In the genomic region with DNA sequence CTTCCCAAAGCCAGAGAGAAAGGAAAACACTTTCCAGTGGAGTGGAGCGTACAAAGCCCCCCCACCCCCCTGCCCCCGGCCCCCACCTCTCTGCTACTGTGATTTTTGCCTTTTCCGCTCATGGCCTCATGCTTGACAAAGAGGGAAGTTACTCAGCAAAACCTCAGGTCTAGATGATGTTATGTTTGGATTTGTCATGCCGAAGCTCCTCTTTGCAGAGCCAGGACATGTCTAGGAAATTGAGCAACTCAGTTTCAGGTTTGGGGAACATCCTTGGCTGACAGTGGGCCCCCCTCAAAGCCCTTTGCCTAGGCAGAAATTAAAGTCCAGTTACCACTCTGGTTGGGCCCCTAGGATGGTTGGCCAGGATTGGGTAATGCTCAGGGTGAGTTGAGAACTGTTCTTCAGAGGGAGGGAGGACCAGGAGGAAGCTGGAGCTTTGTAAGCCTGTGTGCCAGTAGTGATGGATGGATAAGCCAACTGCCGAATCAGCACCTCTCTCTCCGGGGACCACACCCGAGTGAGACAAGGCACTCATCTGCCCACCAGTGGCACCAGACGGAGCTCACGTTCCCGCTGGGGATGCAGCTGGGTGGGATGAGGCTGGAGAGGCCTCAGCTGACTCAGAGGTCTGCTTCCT, we compare ENCODE assay signal across 8 mouse cellular contexts. TPM values are rescaled to one million over a fixed set of nuclear protein-coding genes. Genes with fewer than 3 reads are reported as not detected.
DNase-seq lines count a peak whose midpoint lies in the region; ATAC-seq and TF ChIP-seq lines count a peak whose summit lies in the region.

No protein-coding gene starts in this region.

- ATAC-seq in kidney, postnatal 0 days (replicated peaks; ENCODE audit: low FRiP score, low read depth) = peak; percentile 26; the same call in 1 of the 2 replicates
- no peak; the same call in 1 of the 2 replicates for ATAC-seq in limb, embryonic 15.5 days (ENCODE audit: insufficient number of reproducible peaks, low FRiP score, low TSS enrichment, low read depth)
- ATAC-seq in neural tube, embryonic 12.5 days (ENCODE audit: low FRiP score, low read depth) = no peak

- H3K9me3 ChIP-seq in kidney, postnatal 0 days (replicated peaks; ENCODE audit: low read length) = no peaks in the 10 kb centered on the region
- H3K9me3 ChIP-seq in embryonic facial prominence, embryonic 10.5 days = no peaks in the 10 kb centered on the region
- H3K9me3 ChIP-seq in limb, embryonic 15.5 days = no peaks in the 10 kb centered on the region
- H3K9me3 ChIP-seq in neural tube, embryonic 12.5 days = no peaks in the 10 kb centered on the region

- DNase-seq in kidney, postnatal 0 days (ENCODE audit: low spot score) = peak; percentile 56
- DNase-seq in kidney, postnatal 36 days = no peak
- DNase-seq in embryonic facial prominence, embryonic 10.5 days (ENCODE audit: low spot score) = no peak
- no peak for DNase-seq in gastrocnemius, adult 18-20 months (ENCODE audit: low spot score)
- DNase-seq in ovary, postnatal 36 days (ENCODE audit: low spot score) = no peak
- DNase-seq in thymus, postnatal 4 days = no peak

- peak overlapping the region; percentile 44; the same call in 1 of the 2 replicates for H3K27ac ChIP-seq in kidney, postnatal 0 days
- H3K27ac ChIP-seq in embryonic facial prominence, embryonic 10.5 days (replicated peaks) = 0 out of 2 replicates have a peak overlapping the region, but pooled peaks have one; percentile 48
- peak overlapping the region; percentile 22; the same call in 1 of the 2 replicates for H3K27ac ChIP-seq in limb, embryonic 15.5 days
- no peak overlapping the region for H3K27ac ChIP-seq in neural tube, embryonic 12.5 days

- peaks cover 4% of the 10 kb centered on the region for H3K36me3 ChIP-seq in kidney, postnatal 0 days (ENCODE audit: insufficient read depth, low read length)
- peaks cover 17% of the 10 kb centered on the region for H3K36me3 ChIP-seq in embryonic facial prominence, embryonic 10.5 days (replicated peaks)
- peaks cover 14% of the 10 kb centered on the region for H3K36me3 ChIP-seq in limb, embryonic 15.5 days
- H3K36me3 ChIP-seq in neural tube, embryonic 12.5 days = peaks cover 13% of the 10 kb centered on the region

- no peak for TF ChIP-seq CTCF in kidney, postnatal 0 days (IDR thresholded peaks at IDR 0.05; ENCODE audit: low read depth)

- no peak overlapping the region for H3K9ac ChIP-seq in kidney, postnatal 0 days (ENCODE audit: low read depth, low read length)
- no peak overlapping the region for H3K9ac ChIP-seq in limb, embryonic 15.5 days
- H3K9ac ChIP-seq in neural tube, embryonic 12.5 days = no peak overlapping the region; the same call in 1 of the 2 replicates

- peak overlapping the region; percentile 40 for H3K4me2 ChIP-seq in kidney, postnatal 0 days (ENCODE audit: low read length)
- peak overlapping the region; percentile 10; the same call in 1 of the 2 replicates for H3K4me2 ChIP-seq in limb, embryonic 15.5 days
- H3K4me2 ChIP-seq in neural tube, embryonic 12.5 days (replicated peaks) = peak overlapping the region; percentile 14; the same call in 1 of the 2 replicates

- 25% methylated on average over 10 of the region's 10 CpGs for WGBS in kidney, postnatal 0 days
- WGBS in embryonic facial prominence, embryonic 10.5 days = 72% methylated on average over 10 of the region's 10 CpGs
- WGBS in limb, embryonic 15.5 days = 48% methylated on average over 10 of the region's 10 CpGs
- WGBS in neural tube, embryonic 12.5 days = 65% methylated on average over 10 of the region's 10 CpGs

- no peaks in the 10 kb centered on the region for H3K27me3 ChIP-seq in kidney, postnatal 0 days (ENCODE audit: insufficient read depth, low read length)
- H3K27me3 ChIP-seq in embryonic facial prominence, embryonic 10.5 days (replicated peaks; ENCODE audit: low read depth, poor library complexity, severe bottlenecking) = no peaks in the 10 kb centered on the region
- no peaks in the 10 kb centered on the region for H3K27me3 ChIP-seq in limb, embryonic 15.5 days
- no peaks in the 10 kb centered on the region for H3K27me3 ChIP-seq in neural tube, embryonic 12.5 days (replicated peaks)

- no peak overlapping the region for H3K4me3 ChIP-seq in kidney, postnatal 0 days (replicated peaks; ENCODE audit: low read depth, low read length)
- peak overlapping the region; percentile 32 for H3K4me3 ChIP-seq in embryonic facial prominence, embryonic 10.5 days
- H3K4me3 ChIP-seq in limb, embryonic 15.5 days = no peak overlapping the region
- no peak overlapping the region for H3K4me3 ChIP-seq in neural tube, embryonic 12.5 days

- H3K4me1 ChIP-seq in kidney, postnatal 0 days (replicated peaks; ENCODE audit: insufficient read depth, low read length) = peaks cover 13% of the 10 kb centered on the region; the same call in 1 of the 2 replicates
- peaks cover 31% of the 10 kb centered on the region for H3K4me1 ChIP-seq in embryonic facial prominence, embryonic 10.5 days
- peaks cover 27% of the 10 kb centered on the region for H3K4me1 ChIP-seq in limb, embryonic 15.5 days
- H3K4me1 ChIP-seq in neural tube, embryonic 12.5 days = no peaks in the 10 kb centered on the region

RNA-seq across cellular contexts. Expression of a gene that starts 2.3 kb away (rescaled TPM):
- polyA plus RNA-seq in kidney, postnatal 0 days (2015; fragmentation: Nextera tagmentation; extraction: Ambion mirVana) = 26.4 and 27.8 TPM in 2 replicates
- polyA plus RNA-seq in embryonic facial prominence, embryonic 10.5 days (2016; fragmentation: Nextera tagmentation; extraction: Ambion mirVana) = 21.0 and 22.3 TPM in 2 replicates
- 42.5 and 44.4 TPM in 2 replicates for polyA plus RNA-seq in limb, embryonic 15.5 days (2015; fragmentation: Nextera tagmentation; extraction: Ambion mirVana)
- polyA plus RNA-seq in neural tube, embryonic 12.5 days (2016; fragmentation: Nextera tagmentation; extraction: Ambion mirVana) = 26.0 and 27.3 TPM in 2 replicates
- 10 to 100 TPM in 1 of 2 experiments, 1 to 10 TPM in 1; 9.7 to 16.7 TPM for total RNA-seq in gastrocnemius, adult 18-20 months (2021)

RNA-seq across cellular contexts. Expression of a gene that starts 35.3 kb away (rescaled TPM):
- 201 and 204 TPM in 2 replicates for polyA plus RNA-seq in kidney, postnatal 0 days (2015; fragmentation: Nextera tagmentation; extraction: Ambion mirVana)
- polyA plus RNA-seq in embryonic facial prominence, embryonic 10.5 days (2016; fragmentation: Nextera tagmentation; extraction: Ambion mirVana) = 589 and 605 TPM in 2 replicates
- 336 and 349 TPM in 2 replicates for polyA plus RNA-seq in limb, embryonic 15.5 days (2015; fragmentation: Nextera tagmentation; extraction: Ambion mirVana)
- 437 and 462 TPM in 2 replicates for polyA plus RNA-seq in neural tube, embryonic 12.5 days (2016; fragmentation: Nextera tagmentation; extraction: Ambion mirVana)
- total RNA-seq in gastrocnemius, adult 18-20 months (2021) = 1 to 10 TPM in 1 of 2 experiments, under 1 TPM in 1; 0.57 to 1.3 TPM

RNA-seq across cellular contexts. Expression of a gene that starts 37.4 kb away (rescaled TPM):
- polyA plus RNA-seq in kidney, postnatal 0 days (2015; fragmentation: Nextera tagmentation; extraction: Ambion mirVana) = 210 and 212 TPM in 2 replicates
- 62.3 and 63.3 TPM in 2 replicates for polyA plus RNA-seq in embryonic facial prominence, embryonic 10.5 days (2016; fragmentation: Nextera tagmentation; extraction: Ambion mirVana)
- polyA plus RNA-seq in limb, embryonic 15.5 days (2015; fragmentation: Nextera tagmentation; extraction: Ambion mirVana) = 58.9 and 64.1 TPM in 2 replicates
- polyA plus RNA-seq in neural tube, embryonic 12.5 days (2016; fragmentation: Nextera tagmentation; extraction: Ambion mirVana) = 79.5 and 80.5 TPM in 2 replicates
- total RNA-seq in gastrocnemius, adult 18-20 months (2021) = 10 to 100 TPM; 24.6 to 33.8 TPM

RNA-seq across cellular contexts. Expression of a gene that starts 42.0 kb away (rescaled TPM):
- polyA plus RNA-seq in kidney, postnatal 0 days (2015; fragmentation: Nextera tagmentation; extraction: Ambion mirVana) = 0.79 and 0.95 TPM in 2 replicates
- polyA plus RNA-seq in embryonic facial prominence, embryonic 10.5 days (2016; fragmentation: Nextera tagmentation; extraction: Ambion mirVana) = 3.0 and 6.2 TPM in 2 replicates
- polyA plus RNA-seq in limb, embryonic 15.5 days (2015; fragmentation: Nextera tagmentation; extraction: Ambion mirVana) = 276 and 549 TPM in 2 replicates
- 44.2 and 62.0 TPM in 2 replicates for polyA plus RNA-seq in neural tube, embryonic 12.5 days (2016; fragmentation: Nextera tagmentation; extraction: Ambion mirVana)
- total RNA-seq in gastrocnemius, adult 18-20 months (2021) = 100 to 1,000 TPM; 566 to 705 TPM

RNA-seq across cellular contexts. Expression of a gene that starts 50.6 kb away (rescaled TPM):
- 197 and 214 TPM in 2 replicates for polyA plus RNA-seq in kidney, postnatal 0 days (2015; fragmentation: Nextera tagmentation; extraction: Ambion mirVana)
- polyA plus RNA-seq in embryonic facial prominence, embryonic 10.5 days (2016; fragmentation: Nextera tagmentation; extraction: Ambion mirVana) = 476 and 493 TPM in 2 replicates
- 336 and 363 TPM in 2 replicates for polyA plus RNA-seq in limb, embryonic 15.5 days (2015; fragmentation: Nextera tagmentation; extraction: Ambion mirVana)
- polyA plus RNA-seq in neural tube, embryonic 12.5 days (2016; fragmentation: Nextera tagmentation; extraction: Ambion mirVana) = 419 and 436 TPM in 2 replicates
- total RNA-seq in gastrocnemius, adult 18-20 months (2021) = 10 to 100 TPM; 52.3 to 59.6 TPM
